Mouse (Mus musculus) CH12.LX (cell line): ENCODE measurements around the gene Haus2. TPM values are rescaled to one million over a fixed set of nuclear protein-coding genes. Genes with fewer than 3 reads are reported as not detected.

ENCODE experiments used
- DNase-seq: peaks from one replicate; pipeline ENCODE4 v3.0.0-alpha.2; 2013; ENCODE audit errors: extremely low read depth
- H3K27ac ChIP-seq: 2 replicates; pipeline ENCODE4 v1.5.1; 2012; ENCODE audit warnings: low read depth, mild to moderate bottlenecking, control low read depth, moderate library complexity; ENCODE audit not compliant: insufficient read depth
- H3K27me3 ChIP-seq: replicated peaks from 2 replicates; pipeline ENCODE3; 2012; ENCODE audit warnings: inconsistent platforms
- H3K36me3 ChIP-seq, 2 experiments: replicated peaks in 1 of 2; 2 replicates each; pipeline versions ENCODE3 to v1.6.1; 2012; ENCODE audit warnings: inconsistent platforms in 1 of 2, low read length in 1 of 2, mild to moderate bottlenecking in 1 of 2, mixed read lengths in 1 of 2, moderate library complexity in 1 of 2; ENCODE audit not compliant: control insufficient read depth in 1 of 2, insufficient read depth in 1 of 2
- H3K4me1 ChIP-seq, 2 experiments: 2 replicates each; pipeline ENCODE4 v1.6.1; 2012; ENCODE audit warnings: inconsistent platforms in 1 of 2, moderate library complexity in 1 of 2; ENCODE audit not compliant: insufficient read depth in 2 of 2, control insufficient read depth in 1 of 2
- H3K4me2 ChIP-seq: 2 replicates; pipeline ENCODE4 v1.6.1; 2012; ENCODE audit warnings: low read depth, mild to moderate bottlenecking, control low read depth; ENCODE audit not compliant: poor library complexity, insufficient read depth, severe bottlenecking
- H3K4me3 ChIP-seq, 3 experiments: fragments of 150-350 bp in 1 of 3; sonication (generic) in 1 of 3; replicated peaks in 1 of 3; 2 replicates each; pipeline versions ENCODE3 to v1.5.1; 2011 to 2012; ENCODE audit warnings: low read depth in 2 of 3, low read length in 2 of 3, mild to moderate bottlenecking in 2 of 3, moderate library complexity in 2 of 3, control low read depth in 1 of 3, improper control_type of control experiment in 1 of 3, inconsistent platforms in 1 of 3, mixed read lengths in 1 of 3; ENCODE audit not compliant: poor library complexity in 1 of 3
- H3K79me2 ChIP-seq: replicated peaks from 2 replicates; pipeline ENCODE4 v1.6.1; 2012; ENCODE audit warnings: mild to moderate bottlenecking, moderate library complexity; ENCODE audit not compliant: control insufficient read depth, poor library complexity, insufficient read depth, severe bottlenecking; ENCODE audit errors: extremely low read depth
- H3K9ac ChIP-seq: 2 replicates; pipeline ENCODE4 v1.6.1; 2012; ENCODE audit warnings: low read depth, mild to moderate bottlenecking, control low read depth, moderate library complexity; ENCODE audit not compliant: insufficient read depth
- H3K9me3 ChIP-seq: replicated peaks from 2 replicates; pipeline ENCODE3; 2012; ENCODE audit warnings: low read length, inconsistent platforms, mixed read lengths
- CHD2 ChIP-seq: IDR thresholded peaks from 2 replicates; pipeline ENCODE4 v1.6.1; 2011; ENCODE audit warnings: low read length, improper control_type of control experiment
- CTCF ChIP-seq, 2 experiments: IDR thresholded peaks in 1 of 2; conservative IDR thresholded peaks in 1 of 2; 2 replicates each; pipeline ENCODE4 v1.5.1; 2011 to 2012; ENCODE audit warnings: low read depth in 2 of 2, low read length in 2 of 2, improper control_type of control experiment in 1 of 2, inconsistent platforms in 1 of 2, mild to moderate bottlenecking in 1 of 2, moderate library complexity in 1 of 2
- EP300 ChIP-seq: IDR thresholded peaks from 2 replicates; pipeline ENCODE4 v1.6.1; 2011; ENCODE audit warnings: low read length, improper control_type of control experiment
- ETS1 ChIP-seq: conservative IDR thresholded peaks from 2 replicates; pipeline ENCODE4 v1.6.1; 2012; ENCODE audit warnings: low read depth, mild to moderate bottlenecking, inconsistent platforms, low read length, improper control_type of control experiment, moderate library complexity
- GABPA ChIP-seq: IDR thresholded peaks from 2 replicates; pipeline ENCODE4 v1.6.1; 2012; ENCODE audit warnings: low read depth, low read length, improper control_type of control experiment, inconsistent platforms; ENCODE audit not compliant: insufficient replicate concordance
- IRF4 ChIP-seq: IDR thresholded peaks from 2 replicates; pipeline ENCODE4 v1.6.1; 2014; ENCODE audit warnings: low read depth, mild to moderate bottlenecking, inconsistent platforms, low read length, improper control_type of control experiment
- JUN ChIP-seq: IDR thresholded peaks from 2 replicates; pipeline ENCODE4 v1.6.1; 2011; ENCODE audit warnings: low read depth, mild to moderate bottlenecking, low read length, improper control_type of control experiment, moderate library complexity; ENCODE audit not compliant: insufficient read depth
- JUND ChIP-seq: conservative IDR thresholded peaks from 2 replicates; pipeline ENCODE4 v1.6.1; 2011; ENCODE audit warnings: low read depth, low read length, improper control_type of control experiment
- MAX ChIP-seq: IDR thresholded peaks from 2 replicates; pipeline ENCODE4 v1.6.1; 2011; ENCODE audit warnings: low read length, improper control_type of control experiment
- MYC ChIP-seq: IDR thresholded peaks from 2 replicates; pipeline ENCODE4 v1.6.1; 2011; ENCODE audit warnings: low read depth, mild to moderate bottlenecking, improper control_type of control experiment, low read length
- NRF1 ChIP-seq: IDR thresholded peaks from 2 replicates; pipeline ENCODE4 v1.6.1; 2014; ENCODE audit warnings: low read depth, mild to moderate bottlenecking, inconsistent platforms, low read length, improper control_type of control experiment, moderate library complexity
- PAX5 ChIP-seq: IDR thresholded peaks from 2 replicates; pipeline ENCODE4 v1.6.1; 2012; ENCODE audit warnings: low read length, inconsistent platforms, mixed read lengths
- RAD21 ChIP-seq: IDR thresholded peaks from 2 replicates; pipeline ENCODE4 v1.6.1; 2011; ENCODE audit warnings: low read depth, mild to moderate bottlenecking, low read length, improper control_type of control experiment, moderate library complexity
- SIN3A ChIP-seq: IDR thresholded peaks from 2 replicates; pipeline ENCODE4 v1.6.1; 2012; ENCODE audit warnings: low read length, improper control_type of control experiment, inconsistent platforms
- SMC3 ChIP-seq: IDR thresholded peaks from 2 replicates; pipeline ENCODE4 v1.6.1; 2011; ENCODE audit warnings: low read depth, low read length, improper control_type of control experiment
- UBTF ChIP-seq: IDR thresholded peaks from 2 replicates; pipeline ENCODE4 v1.6.1; 2012; ENCODE audit warnings: low read depth, mild to moderate bottlenecking, inconsistent platforms, low read length, improper control_type of control experiment, moderate library complexity
- USF2 ChIP-seq: conservative IDR thresholded peaks from 2 replicates; pipeline ENCODE4 v1.6.1; 2011; ENCODE audit warnings: low read depth, low read length, improper control_type of control experiment
- ZNF384 ChIP-seq: IDR thresholded peaks from 2 replicates; pipeline ENCODE4 v1.6.1; 2012; ENCODE audit warnings: low read depth, low read length, improper control_type of control experiment, inconsistent platforms
- dilution Hi-C: fragments of 300-500 bp; cut with MboI; formaldehyde crosslinking; loops from 2 replicates; pipeline ENCODE4 v1.14.3; 2020; ENCODE audit warnings: low sequenced_read_pairs; ENCODE audit not compliant: extremely low pct_unique_long_range_greater_than_20kb, extremely low pct_ligation_motif_present
- in situ Hi-C: fragments of 300-500 bp; cut with MboI; formaldehyde crosslinking; loops from 3 replicates; pipeline ENCODE4 v1.14.3; 2019; ENCODE audit warnings: low sequenced_read_pairs, low pct_ligation_motif_present, low pct_unique_long_range_greater_than_20kb, mixed read lengths
- polyA plus RNA-seq: library from polyadenylated mRNA; unstranded; fragments of >175 nt; gene quantifications from 2 replicates; pipeline ENCODE4 v1.2.1, GENCODE M21; 2012; ENCODE audit warnings: low read depth; ENCODE audit not compliant: insufficient read length
- total RNA-seq, 2 experiments: library from RNA; depleted of rRNA; stranded (reverse); fragments of 300-350 nt in 1 of 2; fragments of >200 nt in 1 of 2; gene quantifications; 2 replicates each; pipeline ENCODE4 v1.2.3; 2012 to 2014

Gene Haus2
- total and polyA plus RNA-seq, 3 experiments = 12.8 to 37.8 (median 18.2) TPM

DNA sequence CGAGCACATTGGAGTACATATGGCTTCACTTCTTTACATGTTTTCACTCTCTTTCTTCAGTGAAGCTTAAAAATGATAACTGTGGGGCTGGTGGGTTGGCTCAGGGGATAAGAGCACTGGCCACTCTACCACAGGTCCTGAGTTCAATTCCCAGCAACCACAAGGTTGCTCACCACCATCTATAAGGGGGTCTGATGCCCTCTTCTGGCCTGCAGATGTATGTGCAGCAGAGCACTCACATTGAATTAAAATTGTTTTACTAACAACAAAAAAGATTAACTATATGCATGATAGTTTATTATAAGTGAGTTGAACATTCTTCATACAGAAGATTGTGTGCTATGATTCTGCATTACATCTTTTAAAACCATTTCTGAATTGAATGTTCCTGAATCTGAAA is 10.4 kb downstream of the Haus2 start:
- no peak overlapping the region for H3K27ac ChIP-seq

DNA sequence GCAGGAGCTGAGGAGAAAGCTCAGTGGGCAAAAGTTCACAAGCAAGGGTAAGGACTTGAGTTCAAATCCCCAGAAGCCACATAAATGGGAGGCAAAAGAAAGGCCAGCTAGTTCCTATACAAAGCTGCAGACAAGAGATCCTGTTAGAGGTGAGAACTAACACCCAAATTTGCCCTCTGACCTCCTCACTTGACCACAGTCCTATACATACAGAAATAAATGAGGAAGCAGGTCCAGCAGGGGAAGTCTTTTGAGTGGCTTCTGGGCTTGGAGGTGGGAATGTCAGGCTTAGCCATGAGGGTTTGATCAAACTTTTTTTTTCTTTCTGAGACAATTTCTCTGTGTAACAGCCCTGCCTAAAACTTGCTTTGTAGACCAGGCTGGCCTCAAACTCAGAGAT is 13.7 kb downstream of the Haus2 start:
- no peaks in the 10 kb centered on the region for H3K27me3 ChIP-seq
- H3K36me3 ChIP-seq = peaks cover 10 to 28% of the 10 kb centered on the region in 2 experiments
- dilution Hi-C loops (no loop called here), in situ Hi-C loops (no loop called here)
- no peak overlapping the region for H3K4me2 ChIP-seq
- H3K4me1 ChIP-seq = no peaks in the 10 kb centered on the region
- H3K9ac ChIP-seq = no peak overlapping the region
- H3K27ac ChIP-seq = no peak overlapping the region
- DNase-seq = no peak
- no peaks in the 10 kb centered on the region for H3K79me2 ChIP-seq
- no peak overlapping the region for H3K4me3 ChIP-seq
- no peak for TF ChIP-seq ETS1
- TF ChIP-seq GABPA = no peak
- TF ChIP-seq SIN3A = no peak
- no peak for TF ChIP-seq CTCF (conservative IDR thresholded peaks at IDR 0.05 in 1 of 2, IDR thresholded peaks at IDR 0.05 in 1 of 2; ENCODE audit: low read depth in 2 of 2, low read length in 2 of 2)
- no peak for TF ChIP-seq RAD21
- TF ChIP-seq UBTF = no peak
- no peak for TF ChIP-seq MAX
- no peak for TF ChIP-seq PAX5
- no peak for TF ChIP-seq MYC
- TF ChIP-seq JUND = no peak
- TF ChIP-seq CHD2 = no peak
- TF ChIP-seq ZNF384 = no peak
- H3K9me3 ChIP-seq = peaks cover 4% of the 10 kb centered on the region

More for the DNA sequence above, 10.4 kb downstream of the Haus2 start:
- peaks cover 4% of the 10 kb centered on the region for H3K9me3 ChIP-seq
- TF ChIP-seq EP300 = no peak
- TF ChIP-seq CHD2 = no peak
- no peak for TF ChIP-seq JUN
- TF ChIP-seq NRF1 = no peak
- TF ChIP-seq RAD21 = peak; percentile 5
- peak; percentile 18; the same call in 1 of the 2 replicates for TF ChIP-seq SMC3
- no peak for TF ChIP-seq GABPA
- peak in 1 of 2 experiments; percentile 41; a peak in 3 of 4 replicates for TF ChIP-seq CTCF (conservative IDR thresholded peaks at IDR 0.05 in 1 of 2, IDR thresholded peaks at IDR 0.05 in 1 of 2; ENCODE audit: low read depth in 2 of 2, low read length in 2 of 2)
- no peak for TF ChIP-seq USF2
- no peak for TF ChIP-seq IRF4
- TF ChIP-seq, all 38 proteins: peak for 3
- H3K36me3 ChIP-seq = peaks cover 29 to 56% of the 10 kb centered on the region in 2 experiments
- in situ Hi-C loops = no loop called here
- no peaks in the 10 kb centered on the region for H3K79me2 ChIP-seq
- no peaks in the 10 kb centered on the region for H3K4me1 ChIP-seq
- H3K27me3 ChIP-seq = no peaks in the 10 kb centered on the region
- no peak overlapping the region for H3K9ac ChIP-seq
- no peak overlapping the region for H3K4me2 ChIP-seq
- DNase-seq = no peak
- dilution Hi-C loops = no loop called here
- H3K4me3 ChIP-seq = no peak overlapping the region
